Mouse (Mus musculus): ENCODE results near the gene Rraga.

The Rraga gene

GRCm38 (mm10) chr4:86575283-86575983, at the start of gene Rraga:
Rraga (plus strand) TSS chr4:86575668.
- peak; percentile 92 for DNase-seq (ENCODE audit: low spot score)

- no peak for DNase-seq (ENCODE audit: low spot score)
These were observed 48.0 kb upstream of the Rraga start for GRCm38 (mm10) chr4:86527162-86528136.

GRCm38 (mm10) chr4:86529161-86529560, 46.3 kb upstream of the Rraga start:
- no peak for DNase-seq (ENCODE audit: low spot score)

- no peak for DNase-seq (ENCODE audit: low spot score)
These were observed 41.9 kb upstream of the Rraga start for GRCm38 (mm10) chr4:86533406-86534090.

GRCm38 (mm10) chr4:86534091-86534481, 41.4 kb upstream of the Rraga start:
- DNase-seq (ENCODE audit: low spot score), result no peak

- peak; percentile 55 for DNase-seq (ENCODE audit: low spot score)
These were observed 37.5 kb upstream of the Rraga start for GRCm38 (mm10) chr4:86537972-86538371.

- DNase-seq (ENCODE audit: low spot score), result no peak
These were observed 36.5 kb upstream of the Rraga start for GRCm38 (mm10) chr4:86538936-86539335.

GRCm38 (mm10) chr4:86541573-86541972, 33.9 kb upstream of the Rraga start:
- DNase-seq (ENCODE audit: low spot score), result no peak

GRCm38 (mm10) chr4:86543999-86544398, 31.5 kb upstream of the Rraga start:
- no peak for DNase-seq (ENCODE audit: low spot score)

GRCm38 (mm10) chr4:86545615-86546014, 29.9 kb upstream of the Rraga start:
- DNase-seq (ENCODE audit: low spot score), result no peak

GRCm38 (mm10) chr4:86548332-86548731, 27.1 kb upstream of the Rraga start:
- no peak for DNase-seq (ENCODE audit: low spot score)

- peak; percentile 27 for DNase-seq (ENCODE audit: low spot score)
These were observed 20.3 kb upstream of the Rraga start for GRCm38 (mm10) chr4:86555035-86555707.

GRCm38 (mm10) chr4:86557371-86557770, 18.1 kb upstream of the Rraga start:
- no peak for DNase-seq (ENCODE audit: low spot score)

- DNase-seq (ENCODE audit: low spot score), result no peak
These were observed 17.2 kb upstream of the Rraga start, which contains the start of gene Saxo1 for GRCm38 (mm10) chr4:86558228-86558627. Saxo1 (minus strand) TSS chr4:86558328.

GRCm38 (mm10) chr4:86559006-86559405, 16.5 kb upstream of the Rraga start:
- no peak for DNase-seq (ENCODE audit: low spot score)

- DNase-seq (ENCODE audit: low spot score), result no peak
These were observed 14.4 kb upstream of the Rraga start for GRCm38 (mm10) chr4:86561061-86561460.

- DNase-seq (ENCODE audit: low spot score), result no peak
These were observed 557 bp upstream of the Rraga start for GRCm38 (mm10) chr4:86574939-86575282.

- DNase-seq (ENCODE audit: low spot score), result peak; percentile 43
These were observed 663 bp downstream of the Rraga start for GRCm38 (mm10) chr4:86576120-86576541.

GRCm38 (mm10) chr4:86576630-86577225, 1.3 kb downstream of the Rraga start:
- DNase-seq (ENCODE audit: low spot score), result peak; percentile 23

- DNase-seq (ENCODE audit: low spot score), result no peak
These were observed 4.6 kb downstream of the Rraga start for GRCm38 (mm10) chr4:86580056-86580455.

- DNase-seq (ENCODE audit: low spot score), result no peak
These were observed 5.1 kb downstream of the Rraga start for GRCm38 (mm10) chr4:86580591-86580990.
